Mouse (Mus musculus) layer of hippocampus, postnatal 36 days (tissue): ENCODE measurements around the gene Serinc3. TPM values are rescaled to one million over a fixed set of nuclear protein-coding genes. Genes with fewer than 3 reads are reported as not detected.

Experiments used
- DNase-seq, 2 experiments: peaks; one replicate each; pipeline ENCODE4 v3.0.0; 2022
- total RNA-seq, 2 experiments: library from RNA; stranded (reverse); gene quantifications; 2 replicates each; pipeline ENCODE4 v1.2.3; 2021

Serinc3 gene
- total RNA-seq, 2 experiments from 2014 or later = 177 to 202 TPM

DNA sequence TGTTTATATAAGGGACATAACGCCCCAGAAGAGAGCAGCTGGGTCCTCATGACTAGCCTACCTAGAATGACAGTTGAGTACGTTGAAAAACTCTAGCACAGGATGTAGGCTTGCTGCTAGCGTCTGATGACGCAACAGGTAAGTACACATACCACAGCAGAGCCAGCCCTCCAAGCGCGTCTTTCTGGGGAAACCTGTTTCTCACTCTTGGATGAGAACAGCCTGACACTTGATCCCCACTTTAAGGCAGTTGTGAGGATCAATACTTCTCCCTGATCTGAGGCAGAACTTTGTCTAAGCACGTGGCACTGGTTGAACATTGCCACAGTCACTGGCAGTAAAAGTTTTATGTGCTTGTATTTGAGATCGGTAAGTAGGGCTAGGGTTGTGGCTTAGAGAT lies 24.5 kb downstream of the Serinc3 start:
- DNase-seq = no peak

DNA sequence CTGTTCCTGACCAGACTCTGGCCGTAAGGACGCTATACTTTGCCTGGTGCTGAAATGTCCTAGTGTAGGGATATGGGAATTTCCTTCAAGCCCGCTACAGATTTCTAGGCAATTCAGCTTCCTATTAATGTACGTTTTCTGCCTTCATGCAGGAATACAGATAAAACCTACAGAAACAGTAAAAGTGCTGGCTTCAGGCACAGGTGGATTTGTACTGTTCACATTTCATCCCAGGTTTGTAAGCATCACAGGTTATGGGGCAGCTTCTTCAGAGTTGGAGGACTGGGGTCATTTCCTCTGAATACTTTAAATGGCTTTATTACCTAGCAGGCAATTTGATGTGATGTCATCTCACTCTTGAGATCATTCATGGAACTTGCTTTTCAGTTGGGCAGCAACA lies 27.1 kb downstream of the Serinc3 start:
- no peak for DNase-seq

DNA sequence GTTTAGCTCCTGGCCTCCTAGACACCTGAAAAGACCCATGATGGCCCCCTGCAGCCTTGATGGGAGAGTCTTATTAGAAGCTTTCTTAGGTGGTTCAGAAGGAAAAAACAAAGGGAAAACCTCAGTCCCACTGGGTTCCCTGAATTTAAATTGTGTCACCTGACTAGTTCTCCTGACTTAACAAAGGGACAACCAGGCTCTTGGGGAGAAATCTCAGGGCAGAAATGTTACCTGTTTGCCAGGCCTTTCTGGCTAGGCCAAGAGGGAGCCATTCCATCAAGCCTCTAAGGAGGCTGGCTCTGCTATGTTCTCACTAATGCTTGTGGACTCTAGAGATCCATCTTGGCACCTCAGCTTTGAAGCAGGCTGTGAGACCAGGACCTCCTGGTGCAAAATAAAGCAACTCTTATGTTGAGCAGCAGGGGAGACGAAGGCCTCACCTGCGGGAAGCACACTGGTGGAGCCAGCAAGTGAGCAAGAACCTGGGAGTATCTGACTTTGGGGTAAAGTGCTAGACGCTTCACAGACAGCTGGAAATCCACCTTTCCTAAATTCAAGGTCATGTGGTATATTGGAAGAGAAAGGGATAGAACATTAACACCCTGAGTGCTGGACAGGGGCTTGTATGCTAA lies 27.6 kb downstream of the Serinc3 start:
- no peak for DNase-seq

DNA sequence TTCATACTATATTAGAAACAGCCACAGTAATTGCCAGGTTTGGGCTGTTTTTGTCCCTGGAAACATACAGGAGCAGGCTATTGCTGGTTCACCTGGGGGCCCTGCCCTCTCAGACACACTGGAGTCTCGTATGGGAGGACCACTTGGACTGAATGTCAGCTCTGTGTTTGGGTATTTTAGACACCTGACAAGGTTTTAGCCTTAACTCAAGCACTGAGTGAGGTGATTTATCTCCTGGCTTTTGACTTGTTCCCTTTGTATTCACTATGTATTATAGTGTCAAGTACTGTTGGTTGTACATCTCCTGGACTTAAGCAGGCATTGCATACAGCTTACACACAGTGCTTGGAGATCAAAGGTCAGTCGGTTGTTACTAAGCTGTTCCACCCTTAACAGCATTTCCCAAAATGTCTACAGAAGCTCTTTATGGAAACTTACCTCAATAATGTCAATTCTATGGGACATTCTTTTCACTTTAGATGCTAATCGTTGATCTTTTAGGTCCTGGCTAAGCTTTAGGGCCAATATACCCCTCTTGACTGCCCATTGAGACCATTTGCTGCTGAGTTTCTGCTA lies 28.2 kb downstream of the Serinc3 start:
- no peak for DNase-seq

DNA sequence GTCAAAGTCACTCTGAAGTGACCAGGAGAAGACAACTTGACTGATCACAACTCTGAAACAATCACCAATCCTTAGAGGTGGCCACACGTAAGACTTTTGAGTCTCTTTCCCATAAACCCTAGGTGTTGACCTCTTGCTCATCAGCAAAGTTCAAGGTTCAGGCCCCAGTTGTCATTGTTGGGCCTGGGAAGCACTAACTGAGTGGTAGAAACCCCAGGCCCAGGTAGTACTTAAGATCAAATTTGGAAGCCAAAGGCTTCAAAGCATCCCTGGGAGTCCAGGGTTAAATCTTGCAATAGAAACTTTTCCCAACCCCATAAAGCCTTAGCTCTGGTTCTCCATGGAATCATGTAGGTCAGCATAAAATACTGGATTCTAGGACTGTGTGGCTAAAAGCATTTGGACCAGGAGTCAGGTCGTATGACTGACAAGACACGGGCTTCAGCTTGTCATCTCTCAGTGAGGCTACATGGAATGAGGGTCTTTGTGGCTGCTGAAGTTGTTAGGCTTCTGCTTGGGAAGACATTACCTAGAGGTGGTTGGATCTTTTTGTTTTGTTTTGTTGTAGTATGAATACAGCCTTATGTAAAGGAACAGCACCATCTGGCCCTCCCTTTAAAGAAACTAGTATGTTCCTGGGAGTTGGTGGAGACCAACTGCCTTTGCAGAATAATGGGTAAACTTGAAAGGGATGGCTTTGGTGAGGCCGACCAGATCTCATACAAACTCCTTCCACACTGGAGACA lies 28.9 kb downstream of the Serinc3 start:
- no peak for DNase-seq

DNA sequence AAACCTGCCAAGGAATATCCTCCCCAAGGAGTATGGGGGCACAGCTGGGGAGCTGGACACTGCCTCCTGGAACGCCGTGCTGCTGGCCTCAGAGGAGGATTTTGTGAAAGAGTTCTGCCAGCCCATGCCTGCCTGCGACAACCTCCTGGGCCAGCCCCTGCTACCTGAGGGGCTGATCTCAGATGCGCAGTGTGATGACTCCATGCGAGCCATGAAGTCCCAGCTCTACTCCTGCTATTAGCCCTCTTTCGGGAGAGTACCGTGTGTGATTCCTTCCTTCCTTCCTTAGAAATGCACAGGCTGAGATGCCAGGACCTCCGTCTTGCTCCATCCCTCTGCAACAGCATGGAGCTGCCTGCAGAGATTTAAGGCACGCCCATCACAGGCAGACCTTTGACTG lies 29.5 kb downstream of the Serinc3 start:
- DNase-seq = no peak

DNA sequence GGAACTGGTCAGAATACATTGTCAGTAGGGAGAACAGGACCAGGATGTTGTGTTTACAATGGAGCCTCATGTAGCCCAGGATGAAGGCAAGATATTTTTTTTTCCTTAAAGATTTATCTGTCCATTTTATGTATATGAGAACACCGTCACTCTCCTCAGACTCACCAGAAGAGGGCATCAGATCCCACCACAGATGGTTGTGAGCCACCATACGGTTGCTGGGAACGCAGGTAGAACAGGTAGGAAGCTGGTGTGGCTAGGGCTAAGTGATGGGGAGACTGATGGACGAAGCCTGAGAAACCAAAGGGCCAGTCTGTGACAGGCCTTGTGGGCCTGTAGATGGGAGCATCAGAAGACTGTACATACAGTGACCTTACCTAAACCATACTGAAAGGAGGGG lies 30.9 kb downstream of the Serinc3 start:
- DNase-seq = no peak

DNA sequence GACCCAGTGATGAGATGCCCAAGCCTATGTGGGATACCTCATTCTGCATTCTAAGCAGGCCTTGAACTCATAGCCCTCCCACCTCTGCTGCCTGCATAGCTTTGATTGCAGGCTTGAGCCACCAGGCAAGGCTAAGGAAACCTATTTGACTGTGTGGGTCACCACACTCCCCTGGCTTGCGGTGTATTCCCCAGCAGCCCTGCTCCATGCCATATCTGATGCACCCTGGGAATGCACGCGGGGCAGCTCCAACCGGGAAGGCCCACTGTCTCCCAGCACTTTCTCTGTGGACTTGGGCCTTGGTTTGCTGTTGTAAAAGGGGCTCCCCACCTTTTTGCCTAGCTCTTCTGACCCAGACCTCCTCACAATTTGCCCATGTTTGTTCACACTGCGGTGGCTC lies 31.7 kb downstream of the Serinc3 start:
- no peak for DNase-seq

DNA sequence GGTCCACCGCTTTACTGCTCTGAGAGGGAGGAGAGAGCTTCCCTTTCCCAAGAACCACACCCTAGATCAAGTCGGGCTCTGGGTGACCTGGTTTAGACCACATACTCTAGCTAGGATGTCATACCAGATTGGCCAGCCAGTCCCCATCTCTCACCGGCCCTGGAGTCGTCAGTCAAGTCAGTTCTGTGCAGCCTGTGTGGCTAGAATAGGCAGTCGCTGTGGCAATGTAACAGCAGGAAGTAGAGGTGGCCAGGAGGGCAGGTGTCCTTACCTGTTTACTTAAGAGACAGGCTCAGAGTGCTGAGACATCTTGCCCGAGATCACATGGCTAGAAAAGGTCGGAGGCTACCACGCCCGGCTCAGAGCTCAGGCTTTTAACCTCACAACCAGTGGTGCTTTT lies 33.8 kb downstream of the Serinc3 start:
- no peak for DNase-seq

DNA sequence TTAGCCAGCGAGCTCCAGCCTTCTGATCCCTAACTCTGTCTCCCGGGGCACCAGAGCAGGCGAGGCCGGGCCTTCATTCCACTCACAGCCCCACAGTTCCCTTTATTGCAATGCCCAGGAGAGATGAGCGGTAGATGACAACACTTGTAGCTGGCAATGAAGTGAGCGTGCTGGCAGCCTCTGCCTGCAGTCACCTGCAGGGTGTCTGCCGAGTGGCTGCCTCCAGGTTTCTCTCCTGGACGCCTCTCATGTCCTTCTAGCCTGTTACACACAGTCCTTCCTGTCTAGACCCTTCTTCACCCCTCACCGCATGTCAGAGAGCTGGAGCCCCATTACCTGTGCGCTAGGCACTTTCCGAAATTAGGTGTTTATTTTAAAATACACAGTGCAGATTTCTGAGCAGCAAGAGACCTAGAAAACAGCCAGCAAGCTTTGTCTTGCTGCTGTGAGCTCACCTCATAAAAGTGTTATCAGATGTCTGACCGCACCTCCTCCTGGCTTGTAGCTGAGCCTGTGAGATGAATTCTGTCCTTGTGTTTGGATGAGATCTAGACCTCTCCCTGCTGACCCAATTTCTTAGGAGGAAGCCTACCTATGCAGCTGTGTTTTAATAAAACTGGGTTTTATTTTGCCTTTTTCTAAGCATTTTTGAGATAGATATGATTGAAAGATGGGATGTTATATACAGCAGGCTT lies 35.5 kb downstream of the Serinc3 start:
- no peak for DNase-seq

DNA sequence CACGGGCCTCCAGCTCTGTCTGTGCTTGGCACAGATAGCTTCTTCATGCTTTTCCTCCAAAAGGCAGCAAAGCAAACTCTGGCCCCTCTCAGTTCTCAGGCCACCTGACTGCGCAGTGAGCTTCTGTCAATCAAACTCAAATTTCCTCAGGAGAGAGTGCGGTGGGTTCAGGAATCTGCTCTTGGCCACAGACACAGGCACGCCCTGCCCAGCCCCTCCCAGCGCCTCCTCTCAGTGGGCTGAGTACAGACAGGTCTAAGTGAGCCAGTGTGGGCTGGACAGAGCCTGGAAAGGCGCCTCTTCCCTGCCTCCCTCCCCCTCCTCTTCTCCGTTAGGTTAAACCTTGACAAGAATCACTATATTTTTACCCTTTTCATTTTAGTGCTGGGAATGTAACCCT lies 36.9 kb downstream of the Serinc3 start:
- no peak for DNase-seq

DNA sequence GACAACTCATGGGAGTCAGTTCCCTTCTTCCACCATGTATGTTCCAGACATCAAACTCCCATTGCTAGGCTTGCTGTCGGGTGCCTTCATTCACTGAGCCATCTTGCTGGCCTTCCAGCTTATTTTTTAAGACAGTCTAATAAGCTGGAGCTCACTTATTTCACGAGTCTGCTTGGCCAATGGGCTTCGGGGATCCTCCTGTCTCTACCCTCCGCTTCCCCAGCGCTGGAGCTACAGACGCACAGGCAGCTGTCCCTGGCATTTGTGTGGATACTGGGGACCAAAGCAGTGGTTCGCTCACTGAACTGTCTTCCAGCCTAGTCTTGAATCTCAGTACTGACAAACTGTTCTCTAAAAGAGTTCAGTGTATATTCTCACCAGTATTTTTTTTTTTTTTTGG lies 38.8 kb downstream of the Serinc3 start:
- no peak for DNase-seq

DNA sequence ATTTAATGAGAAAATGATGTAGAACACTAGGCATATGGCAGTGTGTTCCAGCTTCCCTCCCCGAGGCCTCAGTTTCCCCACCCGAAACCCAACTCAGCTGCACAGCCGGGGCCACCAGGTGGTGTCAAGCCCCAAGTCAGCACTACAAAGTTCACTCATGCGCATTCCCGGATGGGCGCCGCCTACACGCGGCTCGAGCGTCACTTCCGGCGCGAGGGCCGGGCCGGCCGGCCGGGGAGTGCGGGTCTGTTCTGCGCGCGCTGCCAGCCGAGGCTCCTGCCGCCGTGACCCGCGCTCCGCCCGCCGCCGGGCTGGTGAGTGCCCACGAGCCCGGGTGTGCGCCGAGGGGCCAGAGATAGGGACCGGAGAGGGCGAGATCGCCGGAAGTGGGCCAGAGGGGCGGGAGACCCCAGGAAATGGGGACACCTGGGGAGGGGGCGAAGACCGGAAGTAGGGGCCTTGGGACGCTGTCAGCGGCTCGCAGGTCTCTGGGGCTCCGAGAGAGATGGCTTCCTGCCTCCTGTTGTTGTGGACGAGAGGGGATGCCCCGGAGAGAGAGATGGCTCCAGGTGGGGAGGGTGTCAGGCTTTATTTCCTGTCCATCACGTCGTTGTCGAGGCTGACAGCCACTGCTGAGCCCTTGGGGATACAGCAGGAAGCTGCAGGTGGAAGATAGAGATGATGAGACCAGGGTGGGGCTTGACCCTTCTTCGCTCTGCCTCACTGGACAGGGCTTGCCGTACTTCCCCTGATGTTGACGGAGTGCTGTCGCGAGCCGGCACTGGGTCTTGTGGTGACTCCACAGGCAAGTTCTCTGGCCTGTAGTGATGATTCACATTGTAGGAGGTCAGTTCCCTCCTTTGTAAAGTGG lies 42.6 kb downstream of the Serinc3 start, which contains the start of gene Ttpal:
Gene Ttpal (plus strand): TSS at position 214 of the 871 bp plus-strand sequence.
- peak; percentile 87 to 88 for DNase-seq

DNA sequence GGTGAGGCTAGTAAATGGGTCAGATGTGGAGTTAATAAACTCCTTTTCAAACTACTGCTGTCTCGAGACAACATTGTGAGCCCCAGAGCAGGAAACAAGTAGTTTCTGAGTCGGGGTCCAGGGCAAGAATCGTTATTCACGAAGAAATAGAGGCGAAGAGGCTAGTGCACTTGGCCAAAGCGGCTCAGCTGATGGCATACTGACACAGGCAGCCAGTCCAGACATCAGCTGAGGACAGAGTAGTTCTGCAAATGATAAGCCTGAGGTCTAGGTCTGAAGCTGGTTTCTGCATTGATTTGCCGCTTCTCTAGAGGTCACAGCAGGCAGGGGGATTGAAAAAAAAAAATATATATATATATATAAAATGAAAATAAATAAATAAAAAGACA lies 43.2 kb downstream of the Serinc3 start:
- no peak for DNase-seq

DNA sequence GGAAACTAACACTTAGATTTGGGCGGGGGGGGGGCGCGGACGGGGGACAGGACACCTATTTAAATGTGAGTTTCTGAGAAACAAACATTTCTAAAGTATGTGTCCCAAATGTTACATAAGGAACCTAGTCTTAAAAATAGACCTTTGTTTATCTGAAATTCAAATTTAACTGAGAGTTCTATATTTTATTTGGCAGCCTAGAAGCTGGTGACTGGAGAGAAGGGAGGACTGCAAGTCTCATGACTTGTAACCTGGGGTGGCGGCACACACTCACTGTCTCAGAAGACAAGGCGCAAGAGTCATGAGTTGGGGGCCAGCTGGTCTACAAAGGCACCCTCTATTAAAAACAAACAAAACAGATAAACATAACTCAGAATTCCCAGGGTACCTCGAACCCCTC lies 43.9 kb downstream of the Serinc3 start:
- DNase-seq = no peak

DNA sequence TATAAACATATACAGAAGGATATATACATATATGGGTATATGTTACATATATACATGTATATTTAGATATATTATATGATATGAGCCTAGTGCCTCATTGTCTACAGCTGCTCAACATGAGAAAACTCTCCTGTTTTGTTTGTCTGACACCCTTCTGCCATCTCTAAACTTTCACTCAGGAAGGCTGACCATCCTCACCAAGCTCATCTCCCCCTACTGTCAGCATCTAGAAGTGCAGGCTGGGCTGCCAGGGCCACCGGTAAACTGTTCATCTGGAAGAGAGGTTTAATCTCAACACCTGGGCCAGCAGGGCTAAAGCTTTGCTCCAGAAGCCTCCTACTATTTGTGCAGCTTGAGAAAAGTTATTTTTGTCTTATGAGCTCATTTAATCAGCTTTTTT lies 45.7 kb downstream of the Serinc3 start:
- DNase-seq = peak; percentile 37 to 54

DNA sequence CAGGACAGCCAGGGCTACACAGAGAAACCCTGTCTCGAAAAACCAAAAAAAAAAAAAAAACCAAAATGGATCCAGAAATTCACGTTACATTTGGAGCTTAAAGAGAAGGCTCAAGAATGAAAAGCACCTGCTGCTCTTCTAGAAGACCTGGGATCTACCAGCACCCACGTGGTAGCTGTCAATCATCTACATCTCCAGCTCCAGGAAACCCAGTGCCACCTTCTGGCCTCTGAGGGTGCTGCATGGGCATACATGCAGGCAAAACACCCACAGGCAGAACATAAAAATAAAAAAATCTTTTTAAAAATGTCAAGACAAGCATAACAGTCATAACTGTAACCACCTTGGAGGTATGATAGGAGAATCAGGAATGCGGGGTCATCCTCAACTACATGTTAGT lies 47.3 kb downstream of the Serinc3 start:
- DNase-seq = peak in 1 of 2 experiments; percentile 34

DNA sequence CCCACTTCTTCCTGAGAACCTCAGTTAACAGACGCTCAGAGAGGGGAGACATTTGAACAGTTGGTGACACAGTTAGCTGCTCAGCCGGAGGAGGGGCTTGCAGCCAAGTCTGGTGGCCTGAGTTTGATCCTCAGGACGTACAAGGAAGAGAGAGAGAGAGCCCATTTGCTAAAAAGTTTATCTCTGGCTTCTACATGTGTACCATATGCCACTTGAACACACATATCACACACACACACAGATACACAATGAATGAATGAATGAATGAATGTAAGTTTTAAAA lies 48.1 kb downstream of the Serinc3 start:
- no peak for DNase-seq

DNA sequence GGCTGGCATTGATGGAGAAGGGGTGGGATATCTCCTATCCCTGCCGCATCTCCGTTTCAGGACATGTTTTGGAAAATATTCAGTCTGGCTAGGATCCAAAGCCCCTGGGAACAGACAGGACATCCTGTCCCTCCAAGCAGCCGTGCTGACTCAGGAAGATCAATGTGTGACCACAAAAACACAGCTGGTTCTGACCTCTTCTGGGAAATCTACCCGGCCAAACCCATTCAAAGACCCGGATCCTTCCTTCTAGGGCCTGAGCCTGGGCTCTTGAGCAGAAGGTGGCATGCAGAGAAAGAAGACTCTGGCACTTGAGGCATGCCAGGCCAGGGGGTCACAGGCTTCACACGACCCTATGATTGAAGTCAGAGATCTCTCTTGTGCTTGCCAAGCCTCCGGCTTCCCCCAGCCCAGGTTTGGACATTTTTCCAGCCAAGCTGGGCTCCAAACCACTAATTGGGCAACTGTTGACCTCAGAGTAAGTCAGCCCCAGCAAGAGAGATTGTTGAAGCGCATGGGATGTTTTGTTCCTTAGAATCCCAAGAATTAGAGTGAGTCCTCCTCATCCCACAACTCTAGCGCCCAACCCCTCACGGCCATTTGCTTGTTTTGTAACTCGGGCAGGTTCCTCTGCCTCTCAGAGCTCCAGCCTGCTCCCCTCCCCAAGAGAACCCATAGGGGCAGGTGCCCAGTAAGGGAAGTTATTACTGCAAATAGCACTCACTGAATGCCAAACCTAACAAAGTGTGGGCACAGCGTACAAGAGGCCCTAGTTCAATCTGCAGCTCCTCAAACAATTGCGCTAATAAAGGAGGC lies 48.7 kb downstream of the Serinc3 start:
- no peak for DNase-seq

DNA sequence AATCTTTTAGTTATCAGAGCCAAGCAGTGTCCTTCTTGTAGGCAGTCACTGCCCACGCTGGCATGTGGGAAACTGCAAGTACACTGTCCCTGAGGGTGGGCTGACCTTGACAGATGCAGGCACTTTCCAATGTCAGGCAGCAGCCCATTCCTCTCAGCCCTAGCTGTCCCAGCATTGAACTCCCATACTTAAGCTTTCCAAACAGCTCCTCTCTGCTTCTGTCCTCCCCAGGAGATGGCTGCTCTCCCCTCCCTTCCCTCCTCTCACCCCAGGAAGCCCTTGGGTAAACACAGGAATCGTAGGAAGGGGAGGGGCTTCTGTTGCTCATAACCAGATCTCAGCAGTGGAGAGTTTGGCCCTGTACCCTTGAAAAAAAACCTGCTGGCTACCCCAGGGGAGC lies 49.8 kb downstream of the Serinc3 start:
- DNase-seq = no peak

DNA sequence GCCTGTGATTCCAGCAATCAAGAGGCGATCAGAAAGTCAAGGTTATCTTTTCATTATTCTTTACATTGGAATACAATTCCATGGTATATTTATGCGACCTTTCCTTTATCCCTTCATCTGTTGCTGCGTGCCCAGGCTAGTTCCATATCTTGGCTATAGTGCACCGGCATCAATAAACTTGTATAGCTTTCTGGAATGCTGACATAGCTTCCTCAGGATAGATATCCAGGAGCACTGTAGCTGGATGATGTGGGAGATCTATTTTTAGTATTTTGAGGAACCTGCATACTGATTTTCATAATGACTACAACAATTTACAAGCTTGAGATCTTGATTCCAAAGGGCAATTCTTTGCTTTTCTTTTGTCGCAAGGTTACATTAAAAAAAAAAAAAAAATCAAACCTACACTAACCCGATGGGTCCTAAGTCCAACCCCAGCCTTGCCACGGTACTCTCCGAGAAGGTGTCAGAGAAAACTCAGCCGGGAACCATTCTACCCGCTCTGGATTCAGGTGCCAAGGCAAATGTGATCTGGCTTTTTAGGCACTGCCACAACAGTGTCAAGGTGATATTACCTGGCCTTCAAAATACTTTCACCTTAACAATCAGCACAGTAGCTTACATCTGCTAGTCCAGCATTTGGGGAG lies 51.2 kb downstream of the Serinc3 start:
- no peak for DNase-seq
